Mouse (Mus musculus): ENCODE data around the gene Aimp1. TPM values are rescaled to one million over a fixed set of nuclear protein-coding genes. Genes with fewer than 3 reads are reported as not detected.
A peak's percentile ranks its signal among the peaks of the same experiment; 100 is the strongest.

The Aimp1 gene
- 10 to 100 TPM; 51.6 to 55.6 TPM for total RNA-seq (2021)

- intact Hi-C loops (cut with DNase I) = loop anchor here (10.0 kb wide), 2 partner anchors 410 to 830 kb away; partner anchors contain the start of genes Gstcd and Ints12
- no peak for DNase-seq
Measured at GRCm38 (mm10) chr3:132684231-132684928, at the start of gene Aimp1. Gene Aimp1, minus strand, starts transcription at chr3:132684370.

DNA sequence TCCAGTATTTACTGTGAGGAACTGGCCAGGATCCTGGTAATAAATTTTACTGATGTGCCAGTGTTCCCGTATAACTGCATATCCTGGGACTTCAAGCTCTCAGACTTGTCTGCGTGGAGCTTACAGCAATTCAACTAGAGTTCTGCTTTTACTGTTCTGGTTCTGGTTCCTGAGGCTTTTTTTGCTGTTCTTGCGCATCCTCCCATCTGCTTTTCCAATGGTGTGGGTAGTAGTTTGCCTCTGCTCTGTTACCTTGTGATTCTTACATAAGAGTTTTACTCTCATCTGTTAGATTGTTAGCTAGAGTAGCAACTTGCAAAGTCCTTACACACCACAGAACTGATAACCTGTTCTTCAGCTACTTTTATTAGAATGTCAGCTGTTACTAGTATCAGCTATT, 40.2 kb upstream of the Aimp1 start:
- intact Hi-C loops (cut with DNase I) = no loop called here
- no peak for DNase-seq

- no peak for DNase-seq
- intact Hi-C loops (cut with DNase I) = no loop called here
Measured at GRCm38 (mm10) chr3:132717316-132717715, 33.1 kb upstream of the Aimp1 start.

GRCm38 (mm10) chr3:132713913-132714312, 29.7 kb upstream of the Aimp1 start:
- intact Hi-C loops (cut with DNase I) = no loop called here

DNA sequence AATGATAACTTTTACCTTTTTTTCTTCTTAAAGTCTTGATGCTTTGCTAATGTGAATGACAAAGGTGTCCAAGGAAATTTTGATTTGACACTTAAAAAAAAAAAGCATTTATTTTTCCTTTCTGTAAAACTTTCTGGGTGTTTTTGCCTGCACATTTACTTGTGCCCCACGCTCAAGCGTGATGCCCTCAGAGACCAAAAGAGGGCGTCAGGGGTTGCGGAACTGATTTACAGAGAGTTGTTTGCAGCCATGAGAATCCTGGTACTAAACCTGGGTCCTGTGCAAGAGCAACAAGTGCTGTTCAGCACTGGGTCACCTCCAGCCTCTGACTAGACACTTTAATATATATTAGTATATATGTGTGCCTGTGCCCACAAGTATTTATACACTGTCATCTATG, 22.8 kb upstream of the Aimp1 start:
- intact Hi-C loops (cut with DNase I) = no loop called here
- no peak for DNase-seq

More at GRCm38 (mm10) chr3:132713913-132714312, 29.7 kb upstream of the Aimp1 start:
- DNase-seq = no peak

GRCm38 (mm10) chr3:132704216-132704615, 20.0 kb upstream of the Aimp1 start:
- DNase-seq = no peak
- intact Hi-C loops (cut with DNase I) = no loop called here

DNA sequence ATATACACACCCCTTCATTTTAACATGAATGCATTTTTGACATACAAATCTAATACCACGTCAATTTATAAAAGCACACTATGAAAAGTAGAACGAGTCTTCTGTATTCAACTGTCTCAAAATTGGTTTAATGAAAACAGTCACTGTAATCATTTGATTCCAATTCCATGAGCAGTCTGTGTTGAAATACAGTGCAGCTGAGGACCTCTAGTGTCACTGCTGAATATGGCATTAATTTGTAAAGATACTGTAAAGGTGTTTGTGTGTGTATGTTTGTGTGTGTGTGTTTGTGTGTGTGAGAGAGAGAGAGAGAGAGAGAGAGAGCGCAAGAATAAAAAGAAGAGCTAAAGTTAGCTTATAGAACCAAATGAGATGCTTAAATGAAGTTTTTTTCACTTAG, 17.2 kb upstream of the Aimp1 start:
- intact Hi-C loops (cut with DNase I) = loop anchor here (2.0 kb wide), 1 partner anchor 195 kb away; no protein-coding TSS in a partner anchor
- no peak for DNase-seq

GRCm38 (mm10) chr3:132683447-132684230, 531 bp downstream of the Aimp1 start, which contains the start of gene Tbck:
Gene Tbck, plus strand, starts transcription at chr3:132684144.
- intact Hi-C loops (cut with DNase I) = loop anchor here (10.0 kb wide), 2 partner anchors 411 to 831 kb away; partner anchors contain the start of genes Gstcd and Ints12
- DNase-seq = peak; percentile 94 to 97

- DNase-seq = no peak
- intact Hi-C loops (cut with DNase I) = no loop called here
Measured at GRCm38 (mm10) chr3:132677494-132677893, 6.7 kb downstream of the Aimp1 start.

GRCm38 (mm10) chr3:132655955-132656354, 28.2 kb downstream of the Aimp1 start:
- DNase-seq = no peak
- intact Hi-C loops (cut with DNase I) = no loop called here

DNA sequence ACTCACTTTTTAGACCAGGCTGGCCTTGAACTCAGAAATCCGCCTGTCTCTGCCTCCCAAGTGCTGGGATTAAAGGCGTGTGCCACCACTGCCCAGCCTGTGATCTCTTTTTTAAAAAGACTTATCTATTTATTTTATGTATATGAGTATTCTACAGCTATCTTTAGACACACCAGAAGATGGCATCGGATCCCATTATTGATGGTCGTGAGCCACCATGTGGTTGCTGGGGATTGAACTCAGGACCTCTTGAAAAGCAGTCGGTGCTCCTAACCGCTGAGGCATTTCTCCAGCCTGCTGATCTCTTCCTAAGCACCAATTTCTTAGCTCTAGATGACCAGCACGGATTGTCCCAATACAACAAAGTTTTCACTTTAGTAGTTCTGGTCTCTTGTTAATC, 30.2 kb downstream of the Aimp1 start:
- no peak for DNase-seq

GRCm38 (mm10) chr3:132651776-132652175, 32.4 kb downstream of the Aimp1 start:
- intact Hi-C loops (cut with DNase I) = no loop called here
- peak; percentile 29 to 40 for DNase-seq

More for the DNA sequence above, 30.2 kb downstream of the Aimp1 start:
- intact Hi-C loops (cut with DNase I) = no loop called here

- intact Hi-C loops (cut with DNase I) = no loop called here
- DNase-seq = no peak
Measured at GRCm38 (mm10) chr3:132650191-132650590, 34.0 kb downstream of the Aimp1 start.

GRCm38 (mm10) chr3:132649368-132649767, 34.8 kb downstream of the Aimp1 start:
- no peak for DNase-seq
- intact Hi-C loops (cut with DNase I) = no loop called here

GRCm38 (mm10) chr3:132646814-132647213, 37.4 kb downstream of the Aimp1 start:
- DNase-seq = no peak
- intact Hi-C loops (cut with DNase I) = no loop called here

- DNase-seq = no peak
Measured at GRCm38 (mm10) chr3:132644071-132644470, 40.1 kb downstream of the Aimp1 start.

GRCm38 (mm10) chr3:132637080-132637479, 47.1 kb downstream of the Aimp1 start:
- intact Hi-C loops (cut with DNase I) = no loop called here
- no peak for DNase-seq

More at GRCm38 (mm10) chr3:132644071-132644470, 40.1 kb downstream of the Aimp1 start:
- intact Hi-C loops (cut with DNase I) = no loop called here

DNA sequence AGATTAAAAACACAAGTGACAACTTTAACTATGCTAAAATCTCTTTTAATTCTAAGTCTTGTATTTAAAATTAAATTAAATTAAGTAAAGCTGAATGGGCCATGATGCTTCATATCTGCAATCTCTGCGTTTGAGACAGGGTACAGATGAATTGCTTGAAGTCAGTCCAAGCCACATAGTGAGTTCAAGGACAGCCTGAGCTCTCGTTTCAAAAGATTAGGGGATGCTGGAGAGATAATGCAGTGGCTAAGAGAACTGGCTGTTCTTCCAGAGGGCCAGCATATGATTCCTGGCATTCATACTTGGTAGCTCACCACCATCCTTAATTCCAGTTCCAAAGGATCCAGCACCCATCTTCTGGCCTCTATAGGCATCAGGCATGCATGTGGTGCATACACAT, 50.9 kb downstream of the Aimp1 start:
- no peak for DNase-seq
- intact Hi-C loops (cut with DNase I) = no loop called here

GRCm38 (mm10) chr3:132629601-132630239, 54.5 kb downstream of the Aimp1 start, which contains the start of gene Gimd1:
Gene Gimd1, plus strand, starts transcription at chr3:132629820.
- DNase-seq = no peak
- intact Hi-C loops (cut with DNase I) = no loop called here

DNA sequence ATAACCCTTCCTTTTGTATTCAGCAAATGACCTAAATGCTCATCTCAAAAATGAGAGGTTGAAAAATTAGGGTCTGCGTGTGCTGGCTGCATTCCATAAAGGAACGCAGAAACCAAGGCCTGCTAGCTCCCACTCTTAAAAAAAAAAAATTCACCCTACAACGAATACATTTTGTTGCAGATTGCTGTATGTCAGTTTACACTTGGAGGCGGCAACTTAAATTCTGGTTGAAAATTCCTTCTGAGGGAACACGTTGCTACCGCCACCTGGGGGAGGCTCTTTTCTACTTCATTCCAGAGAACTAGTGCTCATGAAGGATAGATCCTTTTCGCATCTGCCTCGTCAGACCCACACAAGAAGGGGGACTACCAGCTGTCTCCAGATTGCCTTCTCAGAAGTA, 55.4 kb downstream of the Aimp1 start:
- intact Hi-C loops (cut with DNase I) = no loop called here
- no peak for DNase-seq

All from heart, postnatal 36 days (tissue).